Mouse (Mus musculus) intestine, embryonic 15.5 days (tissue): ENCODE measurements around the gene Cfap54. TPM values are rescaled to one million over a fixed set of nuclear protein-coding genes. Genes with fewer than 3 reads are reported as not detected.

ENCODE experiments used
- ATAC-seq: fragments of 200-750 bp; cut with Nextera tagmentation; 2 replicates; pipeline ENCODE4 v1.8.0; 2017; ENCODE audit warnings: moderate TSS enrichment, moderate library complexity
- H3K27ac ChIP-seq: fragments of 300-500 bp; sonication (generic); 2 replicates; pipeline ENCODE4 v1.5.1; 2015; ENCODE audit warnings: mild to moderate bottlenecking, inconsistent platforms
- H3K27me3 ChIP-seq: fragments of 300-500 bp; sonication (generic); replicated peaks from 2 replicates; pipeline ENCODE4 v1.6.1; 2015; ENCODE audit warnings: inconsistent platforms
- H3K36me3 ChIP-seq: fragments of 300-500 bp; sonication (generic); 2 replicates; pipeline ENCODE4 v1.6.1; 2015; ENCODE audit warnings: inconsistent platforms
- H3K4me1 ChIP-seq: fragments of 300-500 bp; sonication (generic); replicated peaks from 2 replicates; pipeline ENCODE4 v1.6.1; 2015; ENCODE audit warnings: inconsistent platforms
- H3K4me2 ChIP-seq: fragments of 300-500 bp; sonication (generic); replicated peaks from 2 replicates; pipeline ENCODE4 v1.6.1; 2015; ENCODE audit warnings: mild to moderate bottlenecking, inconsistent platforms
- H3K4me3 ChIP-seq: fragments of 300-500 bp; sonication (generic); replicated peaks from 2 replicates; pipeline ENCODE4 v1.5.1; 2015; ENCODE audit warnings: inconsistent platforms
- H3K9ac ChIP-seq: fragments of 300-500 bp; sonication (generic); 2 replicates; pipeline ENCODE4 v1.6.1; 2015; ENCODE audit warnings: inconsistent platforms
- H3K9me3 ChIP-seq: fragments of 300-500 bp; sonication (generic); 2 replicates; pipeline ENCODE4 v1.6.1; 2016; ENCODE audit warnings: inconsistent platforms
- WGBS: fragments of 180-500 bp; shearing (Covaris S2); methylation state at CpG from one replicate; pipeline ENCODE4 v1.1.7; 2015; 5-methylcytosine and 5-hydroxymethylcytosine counted together
- polyA plus RNA-seq: library from polyadenylated mRNA; unstranded; fragments of >200 nt; fragmentation: Nextera tagmentation; extraction: Ambion mirVana; gene quantifications from 2 replicates; pipeline ENCODE4 v1.2.1, GENCODE M21; 2015

The Cfap54 gene
- polyA plus RNA-seq, 1 experiment from 2014 or later: 0.16 TPM

- Histone ChIP-seq H3K27ac (no peak overlapping the region), H3K36me3 (no peaks in the 10 kb centered on the region), H3K4me3 (no peak overlapping the region), H3K27me3 (no peaks in the 10 kb centered on the region), H3K4me1 (no peaks in the 10 kb centered on the region), H3K4me2 (no peak overlapping the region), H3K9ac (no peak overlapping the region), H3K9me3 (no peaks in the 10 kb centered on the region)
- WGBS: 58% methylated on average over 13 of the region's 13 CpGs
- no peak for ATAC-seq
These were observed 292.9 kb downstream of the Cfap54 start for GRCm38 (mm10) chr10:92788410-92789096.

GRCm38 (mm10) chr10:92782691-92783090 is 298.7 kb downstream of the Cfap54 start:
- Histone ChIP-seq H3K36me3 (no peaks in the 10 kb centered on the region), H3K4me1 (no peaks in the 10 kb centered on the region), H3K4me2 (no peak overlapping the region), H3K27ac (no peak overlapping the region), H3K27me3 (no peaks in the 10 kb centered on the region), H3K9ac (no peak overlapping the region), H3K9me3 (no peaks in the 10 kb centered on the region), H3K4me3 (no peak overlapping the region)
- WGBS: 78% methylated on average over 5 of the region's 5 CpGs
- no peak for ATAC-seq

- H3K27ac ChIP-seq: no peak overlapping the region
- WGBS: 90% methylated on average over 5 of the region's 5 CpGs
- H3K9me3 ChIP-seq: no peaks in the 10 kb centered on the region
- no peaks in the 10 kb centered on the region for H3K27me3 ChIP-seq
- no peak overlapping the region for H3K9ac ChIP-seq
- no peak overlapping the region for H3K4me2 ChIP-seq
- no peaks in the 10 kb centered on the region for H3K4me1 ChIP-seq
- no peak for ATAC-seq
- H3K4me3 ChIP-seq: no peak overlapping the region
- H3K36me3 ChIP-seq: no peaks in the 10 kb centered on the region
These were observed 327.1 kb downstream of the Cfap54 start for GRCm38 (mm10) chr10:92754359-92754758.

GRCm38 (mm10) chr10:92730339-92730738 is 351.1 kb downstream of the Cfap54 start:
- 87% methylated on average over 3 of the region's 3 CpGs for WGBS
- H3K27me3 ChIP-seq: no peaks in the 10 kb centered on the region
- H3K4me3 ChIP-seq: no peak overlapping the region
- no peak for ATAC-seq
- H3K4me1 ChIP-seq: no peaks in the 10 kb centered on the region
- no peaks in the 10 kb centered on the region for H3K9me3 ChIP-seq
- H3K9ac ChIP-seq: no peak overlapping the region
- H3K27ac ChIP-seq: no peak overlapping the region
- H3K4me2 ChIP-seq: no peak overlapping the region
- H3K36me3 ChIP-seq: no peaks in the 10 kb centered on the region

- Histone ChIP-seq H3K36me3 (no peaks in the 10 kb centered on the region), H3K9me3 (peaks cover 2% of the 10 kb centered on the region; the same call in 1 of the 2 replicates), H3K27ac (no peak overlapping the region), H3K27me3 (no peaks in the 10 kb centered on the region), H3K9ac (no peak overlapping the region), H3K4me1 (no peaks in the 10 kb centered on the region), H3K4me3 (no peak overlapping the region), H3K4me2 (no peak overlapping the region)
- WGBS: 71% methylated on average over 3 of the region's 3 CpGs
- ATAC-seq: no peak
These were observed 352.7 kb downstream of the Cfap54 start for GRCm38 (mm10) chr10:92728723-92729122.

Other genes with a start within 250 kb of the Cfap54 start
- 13.6 and 14.0 TPM in 2 replicates for gene Cdk17, start 79.3 kb upstream of the Cfap54 start, polyA plus RNA-seq
- 21.9 and 22.3 TPM in 2 replicates for gene Elk3, start 229.5 kb upstream of the Cfap54 start, polyA plus RNA-seq